Mouse (Mus musculus): ENCODE results near the gene Gm7361.
A peak's percentile ranks its signal among the peaks of the same experiment; 100 is the strongest.
"Not testable (repeated sequence)": the region's sequence is repeated elsewhere in the genome, so short reads cannot be mapped to it uniquely, and the experiment has no call there.

The Gm7361 gene

GRCm38 (mm10) chr5:26257391-26257790 lies at the start of gene Gm7361:
TSS of gene Gm7361 (plus strand) at chr5:26257691.
- DNase-seq, result not testable (repeated sequence)

GRCm38 (mm10) chr5:26211030-26211429 lies 46.5 kb upstream of the Gm7361 start:
- DNase-seq, result no peak

GRCm38 (mm10) chr5:26222076-26222475 lies 35.4 kb upstream of the Gm7361 start:
- no peak for DNase-seq

GRCm38 (mm10) chr5:26266656-26267055 lies 9.2 kb downstream of the Gm7361 start:
- DNase-seq, result not testable (repeated sequence)

GRCm38 (mm10) chr5:26280361-26280760 lies 22.9 kb downstream of the Gm7361 start:
- DNase-seq, result no peak

- DNase-seq, result no peak
Observed at GRCm38 (mm10) chr5:26281717-26282116, 24.2 kb downstream of the Gm7361 start.

GRCm38 (mm10) chr5:26282282-26282681 lies 24.8 kb downstream of the Gm7361 start:
- DNase-seq, result peak; percentile 78

- DNase-seq, result no peak
Observed at GRCm38 (mm10) chr5:26283399-26283798, 25.9 kb downstream of the Gm7361 start.

GRCm38 (mm10) chr5:26291621-26292020 lies 34.1 kb downstream of the Gm7361 start:
- no peak for DNase-seq

GRCm38 (mm10) chr5:26293258-26293657 lies 35.8 kb downstream of the Gm7361 start:
- no peak for DNase-seq

Measured in right cerebral cortex, postnatal 14 days (tissue).